Mouse (Mus musculus): ENCODE measurements around the gene Cdk6.
"Not testable (repeated sequence)": the region's sequence is repeated elsewhere in the genome, so short reads cannot be mapped to it uniquely, and the experiment has no call there.

DNA sequence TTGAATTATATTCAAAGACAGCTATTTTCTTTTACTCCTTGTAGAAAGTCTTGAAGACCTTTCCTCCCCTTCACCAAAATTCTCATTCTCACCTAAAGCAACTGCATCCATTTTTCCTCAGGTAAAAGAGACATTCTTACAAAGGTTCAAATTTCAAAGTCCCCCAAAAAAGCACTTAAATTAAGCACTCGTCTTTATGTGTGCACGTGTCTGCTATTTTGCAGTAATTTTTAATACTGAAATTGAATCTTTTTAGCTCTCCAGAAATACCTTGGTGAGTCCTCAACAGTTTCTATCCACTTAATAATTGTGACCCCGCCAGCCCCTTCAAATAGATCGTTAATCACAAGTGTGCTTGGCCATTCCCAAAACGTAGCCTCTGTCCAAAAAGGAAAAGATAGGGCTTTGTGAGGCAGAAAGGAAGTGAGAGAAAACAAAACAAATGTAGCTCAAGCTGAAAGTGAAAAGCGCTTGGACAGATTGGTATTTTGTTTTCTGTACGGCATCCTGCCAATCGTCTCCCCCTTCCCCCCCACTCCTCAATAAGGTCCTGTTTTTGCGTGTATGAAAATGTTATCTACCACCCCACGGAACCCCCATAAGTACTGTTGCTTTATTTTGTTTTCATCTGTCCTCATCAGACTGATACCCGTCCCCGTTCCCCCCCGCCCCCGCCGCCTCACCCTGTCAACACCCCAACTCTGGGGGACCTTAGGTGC, 786 bp upstream of the Cdk6 start:
- TF ChIP-seq CTCF (IDR thresholded peaks at IDR 0.05; ENCODE audit: low read depth); EP300 (optimal IDR thresholded peaks at IDR 0.05): not testable (repeated sequence)
